Mouse (Mus musculus): ENCODE data around the gene Gm17174.
"Not testable (repeated sequence)": the region's sequence is repeated elsewhere in the genome, so short reads cannot be mapped to it uniquely, and the experiment has no call there.

Gene Gm17174

GRCm38 (mm10) chr14:51592039-51592438 lies at the start of gene Gm17174:
Gene Gm17174 (minus strand): TSS chr14:51592139.
- in situ Hi-C loops (cut with MboI; ENCODE audit: low sequenced_read_pairs): not testable (repeated sequence)

GRCm38 (mm10) chr14:51635566-51635965 lies 43.6 kb upstream of the Gm17174 start, which contains the start of gene Gm4181:
Gene Gm4181 (minus strand): TSS chr14:51635666.
- in situ Hi-C loops (cut with MboI; ENCODE audit: low sequenced_read_pairs): not testable (repeated sequence)

GRCm38 (mm10) chr14:51632426-51632825 lies 40.5 kb upstream of the Gm17174 start:
- in situ Hi-C loops (cut with MboI; ENCODE audit: low sequenced_read_pairs): not testable (repeated sequence)

GRCm38 (mm10) chr14:51611210-51611609 lies 19.3 kb upstream of the Gm17174 start, which contains the start of gene Gm17078:
Gene Gm17078 (minus strand): TSS chr14:51611310.
- in situ Hi-C loops (cut with MboI; ENCODE audit: low sequenced_read_pairs): no loop called here

- in situ Hi-C loops (cut with MboI; ENCODE audit: low sequenced_read_pairs): not testable (repeated sequence)
These were observed 18.0 kb downstream of the Gm17174 start, which contains the start of gene Gm17175 for GRCm38 (mm10) chr14:51573963-51574362. Gene Gm17175 (minus strand): TSS chr14:51574063.

GRCm38 (mm10) chr14:51552490-51552889 lies 39.4 kb downstream of the Gm17174 start, which contains the start of gene Gm5622:
Gene Gm5622 (plus strand): TSS chr14:51552790.
- in situ Hi-C loops (cut with MboI; ENCODE audit: low sequenced_read_pairs): no loop called here

Measured in CH12F3 (cell line).